Mouse (Mus musculus): ENCODE data around the gene Sugp2.

DNA sequence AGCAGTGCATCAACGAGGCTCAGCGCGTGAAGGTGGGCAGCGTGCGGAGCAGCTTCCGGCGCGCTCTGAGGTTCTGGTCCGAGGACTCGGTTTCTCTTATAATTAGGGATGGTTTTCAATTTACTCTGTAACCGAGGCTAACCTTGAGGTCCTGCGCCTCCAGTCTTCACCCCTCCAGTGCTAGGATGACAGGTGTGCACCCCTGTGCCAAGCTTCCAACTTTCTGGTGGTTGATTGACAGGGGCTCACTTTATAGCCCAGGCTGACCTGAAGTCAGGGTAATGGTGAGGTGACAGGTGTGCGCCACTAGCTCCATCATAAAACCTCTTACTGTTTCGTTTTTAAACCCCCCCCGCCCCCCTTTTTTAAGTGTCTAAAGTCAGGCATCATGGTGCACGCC lies 68.9 kb downstream of the Sugp2 start:
- TF ChIP-seq CTCF (IDR thresholded peaks at IDR 0.05; ENCODE audit: borderline replicate concordance, extremely low read depth, insufficient read depth, insufficient read length) = no peak
- no peak for TF ChIP-seq POLR2A (IDR thresholded peaks at IDR 0.05; ENCODE audit: borderline replicate concordance, extremely low read depth, insufficient read depth, insufficient read length, poor library complexity, severe bottlenecking)

All from brain, embryonic 14.5 days (tissue).